Mouse (Mus musculus) limb, embryonic 11.5 days (tissue): ENCODE measurements around the gene Znrd1. TPM values are rescaled to one million over a fixed set of nuclear protein-coding genes. Genes with fewer than 3 reads are reported as not detected.
A peak's percentile ranks its signal among the peaks of the same experiment; 100 is the strongest.

Experiments used
- ATAC-seq: fragments of 200-750 bp; cut with Nextera tagmentation; 2 replicates; pipeline ENCODE4 v1.8.0; 2017; ENCODE audit warnings: low read depth; ENCODE audit not compliant: insufficient number of reproducible peaks, low FRiP score, low TSS enrichment
- DNase-seq: peaks from one replicate; pipeline ENCODE4 v3.0.0-alpha.2; 2015; ENCODE audit warnings: low spot score
- H3K27ac ChIP-seq: fragments of 300-500 bp; sonication (generic); replicated peaks from 2 replicates; pipeline ENCODE4 v1.5.1; 2014; ENCODE audit warnings: low read depth, mild to moderate bottlenecking, low read length
- H3K27me3 ChIP-seq: fragments of 300-500 bp; sonication (generic); 2 replicates; pipeline ENCODE4 v1.6.1; 2014; ENCODE audit warnings: mild to moderate bottlenecking, low read length, mixed read lengths; ENCODE audit not compliant: control insufficient read depth, insufficient read depth
- H3K36me3 ChIP-seq: fragments of 300-500 bp; sonication (generic); 2 replicates; pipeline ENCODE4 v1.6.1; 2014; ENCODE audit warnings: mild to moderate bottlenecking, low read length, moderate library complexity, mixed read lengths; ENCODE audit not compliant: control insufficient read depth, insufficient read depth
- H3K4me1 ChIP-seq: fragments of 300-500 bp; sonication (generic); 2 replicates; pipeline ENCODE4 v1.6.1; 2014; ENCODE audit warnings: low read length, mixed read lengths; ENCODE audit not compliant: control insufficient read depth, insufficient read depth
- H3K4me2 ChIP-seq: fragments of 300-500 bp; sonication (generic); 2 replicates; pipeline ENCODE4 v1.6.1; 2014; ENCODE audit warnings: low read depth, mild to moderate bottlenecking, moderate library complexity; ENCODE audit not compliant: severe bottlenecking
- H3K4me3 ChIP-seq: fragments of 300-500 bp; sonication (generic); 2 replicates; pipeline ENCODE4 v1.5.1; 2014; ENCODE audit warnings: low read depth, low read length
- H3K9ac ChIP-seq: fragments of 300-500 bp; sonication (generic); 2 replicates; pipeline ENCODE4 v1.6.1; 2014; ENCODE audit warnings: mild to moderate bottlenecking, low read length
- H3K9me3 ChIP-seq: fragments of 300-500 bp; sonication (generic); 2 replicates; pipeline ENCODE4 v1.6.1; 2016; ENCODE audit warnings: low read length; ENCODE audit not compliant: control insufficient read depth
- whole genome bisulfite sequencing: fragments of 180-500 bp; shearing (Covaris S2); extraction: QIAGEN DNeasy Blood & Tissue Kit; methylation state at CpG from one replicate; pipeline ENCODE4 v1.1.7; 2014; 5-methylcytosine and 5-hydroxymethylcytosine counted together
- polyA plus RNA-seq: library from polyadenylated mRNA; unstranded; fragments of >200 nt; fragmentation: Nextera tagmentation; extraction: Ambion mirVana; gene quantifications from 2 replicates; pipeline ENCODE4 v1.2.1, GENCODE M21; 2014

Gene Znrd1
- polyA plus RNA-seq, result 118 and 119 TPM in 2 replicates

DNA sequence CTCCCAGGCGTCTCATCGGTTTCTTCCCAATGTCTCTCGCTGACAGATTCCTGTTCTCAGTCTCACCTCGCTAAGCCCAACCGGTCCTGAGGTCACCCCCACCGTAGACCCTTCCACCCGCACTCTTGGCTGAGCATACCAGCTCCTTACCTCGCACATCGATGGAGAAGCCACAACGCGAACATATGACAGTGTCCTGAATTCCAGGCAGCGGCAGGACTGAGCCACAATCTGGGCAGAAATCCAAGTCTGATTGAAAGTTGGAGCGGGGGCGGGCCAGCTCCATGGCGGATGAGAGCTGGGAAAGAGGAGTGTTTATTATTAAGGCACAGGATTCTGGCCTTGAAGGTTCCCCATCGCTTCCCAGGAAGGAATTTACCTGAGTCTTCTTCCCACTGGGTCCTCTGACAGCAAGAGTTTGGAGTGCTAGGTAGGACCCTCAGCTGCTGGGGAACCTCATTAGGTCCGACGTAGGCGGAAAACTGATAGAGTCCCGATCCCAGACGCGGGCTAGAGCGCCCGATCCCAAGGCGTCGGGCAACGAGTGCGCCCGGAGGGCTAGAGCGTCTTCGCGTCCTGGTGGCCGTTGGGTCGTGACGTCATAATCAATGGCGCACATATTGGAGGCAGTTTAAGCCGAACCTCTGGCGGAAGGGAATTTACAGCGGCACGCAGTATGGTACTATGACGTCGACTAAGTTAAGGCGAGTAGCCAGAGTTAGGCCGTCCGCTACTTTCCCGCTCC is at the start of gene Znrd1, which contains the start of gene Znrd1as:
TSS of gene Znrd1 (minus strand) at position 561 of the 745 bp plus-strand sequence.
TSS of gene Znrd1as (plus strand) at position 594 of the 745 bp plus-strand sequence.
- Histone ChIP-seq H3K9ac (peak within 1 kb of the TSS; percentile 78), H3K27me3 (no peaks in the 10 kb centered on the region), H3K27ac (0 out of 2 replicates have a peak within 1 kb of the TSS, but pooled peaks have one; percentile 30), H3K4me2 (peak within 1 kb of the TSS; percentile 75), H3K4me1 (peaks cover 6% of the 10 kb centered on the region; the same call in 1 of the 2 replicates), H3K36me3 (no peaks in the 10 kb centered on the region), H3K4me3 (peak within 1 kb of the TSS; percentile 48), H3K9me3 (no peaks in the 10 kb centered on the region)
- DNase-seq, result peak; percentile 98
- peak; percentile 95 for ATAC-seq
- WGBS, result under 1% methylated on average over 46 of the region's 46 CpGs

DNA sequence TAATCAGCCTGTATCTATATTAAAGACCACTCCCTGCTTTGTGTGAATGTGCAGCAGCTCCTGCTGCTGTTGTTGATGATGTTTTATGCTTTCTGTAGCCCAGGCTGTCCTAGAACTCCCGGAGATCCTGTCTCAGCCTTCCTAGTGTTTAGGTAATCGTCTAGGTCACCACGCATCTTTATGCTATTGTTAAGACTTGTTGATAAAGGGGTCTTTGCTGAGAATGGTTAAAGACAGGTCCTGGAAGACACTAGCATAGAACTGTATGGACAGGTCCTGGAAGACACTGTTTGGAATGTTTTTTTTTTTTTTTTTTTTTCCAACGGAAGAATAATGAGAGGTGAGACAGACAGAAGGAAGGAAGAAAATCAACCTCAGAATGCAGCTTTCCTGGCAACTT is 45.0 kb upstream of the Znrd1 start:
- Histone ChIP-seq H3K4me3 (peak overlapping the region; percentile 75), H3K36me3 (peaks cover 6% of the 10 kb centered on the region; the same call in 1 of the 2 replicates), H3K27me3 (no peaks in the 10 kb centered on the region), H3K4me2 (peak overlapping the region; percentile 75), H3K27ac (no peak overlapping the region), H3K4me1 (no peaks in the 10 kb centered on the region), H3K9ac (peak overlapping the region; percentile 96), H3K9me3 (no peaks in the 10 kb centered on the region)
- DNase-seq, result no peak
- WGBS, result 57% methylated on average over 4 of the region's 4 CpGs
- no peak for ATAC-seq

DNA sequence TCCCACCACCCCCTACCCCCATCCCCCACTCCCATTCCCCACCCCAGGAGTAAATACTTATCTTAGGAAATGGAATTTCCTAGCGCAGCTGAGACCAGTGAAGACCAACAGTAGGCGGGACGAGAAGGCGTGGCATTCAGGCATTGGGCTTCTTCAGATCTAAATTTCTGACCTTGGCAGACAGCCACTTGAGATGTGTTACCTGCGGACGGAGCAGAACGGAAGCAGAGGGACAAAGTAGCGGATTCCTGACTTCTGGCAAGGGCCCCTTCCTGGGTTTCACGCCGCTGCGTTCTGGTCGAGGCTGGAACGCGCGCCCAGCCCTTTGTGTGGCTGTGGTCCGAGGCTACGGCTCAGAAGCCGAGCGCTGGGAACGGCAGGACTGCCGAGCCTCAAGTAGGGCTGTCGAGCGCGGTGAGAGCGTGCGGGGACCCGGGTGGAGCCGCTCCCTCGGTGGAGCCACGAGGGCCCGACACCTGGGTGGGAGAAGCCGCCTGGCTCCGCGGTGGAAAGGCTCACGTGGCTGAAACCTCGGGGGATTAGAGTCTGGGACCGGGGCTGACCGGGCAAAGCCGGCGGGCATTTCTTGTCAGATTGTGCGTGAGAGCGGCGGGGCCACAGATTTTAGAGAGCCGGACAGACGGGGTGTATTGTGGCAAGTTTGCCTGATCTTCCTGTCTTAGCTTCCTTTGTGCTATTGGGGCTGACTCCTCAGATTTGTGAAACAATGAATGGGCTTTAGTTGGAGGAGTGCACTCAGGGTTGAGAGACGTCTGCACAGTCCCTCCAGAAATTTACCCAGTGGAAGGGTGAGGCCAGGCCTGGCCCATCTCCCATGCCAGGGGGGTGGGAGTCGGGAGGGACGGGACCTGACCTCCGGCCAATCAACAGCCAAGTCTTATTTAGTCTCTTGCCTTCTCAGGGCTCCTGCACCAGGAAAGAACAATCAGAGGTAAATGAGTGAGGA is 44.3 kb upstream of the Znrd1 start:
- H3K27me3 ChIP-seq, result no peaks in the 10 kb centered on the region
- peak; percentile 79 for DNase-seq
- WGBS, result under 1% methylated on average over 49 of the region's 49 CpGs
- H3K36me3 ChIP-seq, result peaks cover 4% of the 10 kb centered on the region; the same call in 1 of the 2 replicates
- peak overlapping the region; percentile 75 for H3K4me3 ChIP-seq
- H3K9me3 ChIP-seq, result no peaks in the 10 kb centered on the region
- ATAC-seq, result peak; percentile 88
- H3K4me2 ChIP-seq, result peak overlapping the region; percentile 75
- H3K4me1 ChIP-seq, result no peaks in the 10 kb centered on the region
- peak overlapping the region; percentile 90 for H3K27ac ChIP-seq
- H3K9ac ChIP-seq, result peak overlapping the region; percentile 96

DNA sequence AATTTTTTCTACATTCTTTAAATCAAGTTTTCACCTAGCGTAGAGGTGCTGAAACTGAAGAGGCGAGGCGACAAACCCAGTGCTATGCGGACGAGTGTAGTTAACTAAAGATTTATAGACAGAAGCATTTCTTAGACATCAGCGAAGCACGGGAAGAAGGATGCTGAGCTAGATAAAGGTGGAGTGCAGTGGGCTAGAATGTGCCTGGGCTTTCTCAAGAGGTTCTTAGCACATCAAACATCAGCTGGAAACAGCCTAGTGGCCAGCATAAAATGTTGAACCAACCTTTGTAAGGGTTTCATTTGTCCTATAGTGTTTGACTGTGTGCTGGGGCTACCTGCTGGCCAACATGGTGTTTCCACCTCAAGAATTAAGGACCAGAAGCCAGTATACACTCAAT is 42.5 kb upstream of the Znrd1 start, which contains the start of gene Zfp57:
TSS of gene Zfp57 (plus strand) at position 301 of the 400 bp plus-strand sequence.
- DNase-seq (no peak), ATAC-seq (no peak)
- H3K9ac ChIP-seq, result no peak within 1 kb of the TSS
- no peaks in the 10 kb centered on the region for H3K9me3 ChIP-seq
- H3K27me3 ChIP-seq, result no peaks in the 10 kb centered on the region
- H3K4me2 ChIP-seq, result peak within 1 kb of the TSS; percentile 75
- 92% methylated on average over 7 of the region's 7 CpGs for WGBS
- peak within 1 kb of the TSS; percentile 75; the same call in 1 of the 2 replicates for H3K4me3 ChIP-seq
- peaks cover under 1% of the 10 kb centered on the region; the same call in 1 of the 2 replicates for H3K36me3 ChIP-seq
- H3K4me1 ChIP-seq, result no peaks in the 10 kb centered on the region
- no peak within 1 kb of the TSS for H3K27ac ChIP-seq

DNA sequence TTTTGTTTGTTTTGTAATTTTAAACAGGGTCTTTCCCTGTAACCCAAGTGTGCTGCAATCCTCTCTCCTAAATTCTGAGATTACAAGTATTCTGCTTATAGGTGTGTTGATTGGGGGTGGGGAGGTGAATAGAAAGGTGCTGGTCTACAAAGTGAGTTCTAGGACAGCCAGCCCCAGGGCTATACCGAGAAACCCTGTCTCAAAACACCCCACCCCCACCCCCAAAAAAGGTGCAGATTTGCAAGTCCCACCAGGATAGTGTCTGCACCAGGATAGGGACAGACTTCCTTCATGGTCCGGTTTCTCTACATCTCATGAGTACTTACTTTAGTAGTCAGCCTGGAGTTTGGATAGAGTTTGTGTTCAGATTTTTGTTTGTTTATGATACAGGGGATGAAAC is 40.1 kb upstream of the Znrd1 start:
- Histone ChIP-seq H3K4me1 (no peaks in the 10 kb centered on the region), H3K36me3 (no peaks in the 10 kb centered on the region), H3K4me2 (no peak overlapping the region), H3K27me3 (no peaks in the 10 kb centered on the region), H3K4me3 (no peak overlapping the region), H3K9me3 (no peaks in the 10 kb centered on the region), H3K27ac (no peak overlapping the region), H3K9ac (no peak overlapping the region)
- DNase-seq (no peak), ATAC-seq (no peak)
- 69% methylated on average over 2 of the region's 2 CpGs for WGBS

DNA sequence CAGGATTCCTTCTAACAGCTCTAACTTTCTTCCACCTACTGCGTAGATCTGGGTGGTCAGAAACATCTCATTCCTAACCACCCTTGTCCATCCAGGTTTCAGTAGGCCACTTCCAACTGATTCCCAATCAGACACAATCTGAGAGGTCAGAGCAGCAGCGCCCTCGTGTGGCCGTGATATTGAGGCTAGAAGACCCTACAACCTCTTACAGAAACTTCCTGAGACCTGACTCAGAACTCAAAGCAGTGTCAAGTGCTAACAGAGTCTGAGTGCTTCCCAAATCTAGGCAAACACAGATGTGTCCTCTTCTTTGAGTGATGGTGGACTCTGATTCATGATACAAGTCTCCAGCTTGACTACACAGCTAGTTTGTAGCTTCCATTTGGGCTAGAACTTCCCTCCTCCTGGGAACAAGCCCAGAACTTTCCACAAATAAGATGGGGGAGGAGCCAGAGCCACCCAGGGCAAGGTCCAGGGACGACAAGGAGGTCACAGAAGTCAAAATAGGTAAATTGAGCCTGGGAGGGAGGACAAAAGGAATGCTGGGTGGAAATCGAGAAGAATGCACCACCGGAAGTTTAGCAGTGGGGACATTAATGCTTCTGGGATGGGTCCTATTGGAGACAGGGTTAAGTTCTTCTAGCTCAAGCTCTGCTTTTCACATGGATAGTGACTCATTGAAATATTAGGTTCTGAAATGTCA is 38.8 kb upstream of the Znrd1 start:
- 27% methylated on average over 7 of the region's 7 CpGs for WGBS
- Histone ChIP-seq H3K27me3 (no peaks in the 10 kb centered on the region), H3K27ac (no peak overlapping the region), H3K9me3 (no peaks in the 10 kb centered on the region), H3K36me3 (no peaks in the 10 kb centered on the region), H3K4me1 (no peaks in the 10 kb centered on the region), H3K9ac (no peak overlapping the region), H3K4me3 (no peak overlapping the region), H3K4me2 (no peak overlapping the region)
- no peak for ATAC-seq
- peak; percentile 92 for DNase-seq

DNA sequence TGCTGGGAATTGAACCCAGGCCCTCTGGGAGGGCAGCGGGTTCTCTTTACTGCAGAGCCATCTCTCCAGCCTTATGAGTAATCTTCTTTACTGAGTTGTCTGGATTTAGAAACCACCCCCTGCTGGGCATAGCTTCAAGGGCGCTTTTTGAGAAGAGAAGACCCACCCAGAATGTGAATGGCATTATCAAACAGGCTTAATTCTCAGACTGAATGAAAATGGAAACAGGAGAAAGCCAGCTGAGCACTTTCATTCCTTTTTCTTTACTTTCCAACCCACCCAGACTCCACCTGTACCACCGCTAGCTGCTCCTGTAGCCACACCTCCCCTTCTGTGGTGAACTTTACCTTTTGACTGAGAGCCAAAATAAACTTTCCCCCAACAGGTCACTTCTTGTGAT is 37.1 kb upstream of the Znrd1 start:
- no peaks in the 10 kb centered on the region for H3K4me1 ChIP-seq
- ATAC-seq, result no peak
- no peak overlapping the region for H3K27ac ChIP-seq
- 79% methylated on average over 3 of the region's 3 CpGs for WGBS
- no peak overlapping the region for H3K9ac ChIP-seq
- no peaks in the 10 kb centered on the region for H3K27me3 ChIP-seq
- H3K9me3 ChIP-seq, result no peaks in the 10 kb centered on the region
- H3K4me2 ChIP-seq, result no peak overlapping the region
- no peak overlapping the region for H3K4me3 ChIP-seq
- DNase-seq, result no peak
- H3K36me3 ChIP-seq, result no peaks in the 10 kb centered on the region

DNA sequence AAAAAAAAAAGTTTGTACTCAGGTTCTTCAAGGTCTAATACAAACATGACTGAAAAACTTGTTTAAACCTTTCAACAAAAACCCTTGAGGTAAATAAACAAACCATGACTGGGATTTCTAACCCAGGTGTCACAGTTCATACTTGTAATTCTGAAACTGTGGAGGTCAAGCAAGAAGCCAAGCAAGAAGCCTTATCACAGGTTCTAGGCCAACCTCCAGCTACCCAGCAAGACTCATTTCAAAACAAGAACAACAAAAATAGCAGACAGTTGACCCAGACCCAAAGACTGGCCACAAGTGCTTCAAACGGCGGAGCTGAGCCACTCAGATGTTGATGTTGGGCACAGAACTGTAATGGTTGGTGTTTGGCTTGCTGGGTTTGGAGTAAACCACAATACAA is 36.2 kb upstream of the Znrd1 start:
- Histone ChIP-seq H3K27me3 (peaks cover 1% of the 10 kb centered on the region), H3K36me3 (no peaks in the 10 kb centered on the region), H3K27ac (no peak overlapping the region), H3K4me1 (no peaks in the 10 kb centered on the region), H3K4me2 (no peak overlapping the region), H3K9ac (no peak overlapping the region), H3K9me3 (no peaks in the 10 kb centered on the region), H3K4me3 (no peak overlapping the region)
- DNase-seq, result no peak
- WGBS, result 86% methylated on average over 2 of the region's 2 CpGs
- ATAC-seq, result no peak
